In the genomic region with DNA sequence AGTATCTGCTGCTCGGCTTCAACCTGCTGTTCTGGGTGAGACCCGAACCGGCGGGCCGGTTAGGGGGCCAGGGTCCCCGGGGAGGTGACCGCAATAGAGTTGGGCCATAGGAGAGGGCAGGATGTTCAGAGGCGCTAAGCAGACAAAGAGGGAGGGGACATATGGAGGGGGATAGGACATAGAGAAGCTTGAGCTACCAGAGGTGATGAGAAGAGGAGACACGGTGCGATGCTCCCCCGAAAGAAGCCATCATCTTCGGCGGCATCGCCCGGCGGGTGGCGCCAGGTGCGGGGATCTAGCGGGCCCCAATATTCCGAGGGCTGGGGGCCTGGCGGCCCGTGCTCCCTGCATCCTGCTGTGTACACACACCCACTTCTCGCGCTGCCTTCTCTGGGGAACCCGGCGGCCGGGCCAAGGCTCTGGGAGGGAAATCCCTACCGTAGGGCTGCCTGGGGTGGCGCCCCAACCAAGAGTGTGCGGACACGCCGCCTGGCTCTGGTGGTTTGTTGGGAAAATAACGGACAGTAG, we compare ENCODE assay signal across 8 mouse cellular contexts. TPM values are rescaled to one million over a fixed set of nuclear protein-coding genes. Genes with fewer than 3 reads are reported as not detected.
A peak's percentile ranks its signal among the peaks of the same experiment; 100 is the strongest.
DNase-seq lines count a peak whose midpoint lies in the region; ATAC-seq lines count a peak whose summit lies in the region.

No protein-coding gene starts in this region.

- under 1% methylated on average over 33 of the region's 33 CpGs for WGBS in kidney, embryonic 15.5 days
- WGBS in embryonic facial prominence, embryonic 12.5 days, result under 1% methylated on average over 30 of the region's 33 CpGs
- WGBS in hindbrain, embryonic 11.5 days, result under 1% methylated on average over 33 of the region's 33 CpGs
- WGBS in liver, embryonic 16.5 days (ENCODE audit: insufficient replicate concordance), result under 1% methylated on average over 32 of the region's 33 CpGs
- under 1% methylated on average over 33 of the region's 33 CpGs for WGBS in neural tube, embryonic 14.5 days

- peak overlapping the region; percentile 58 for H3K9ac ChIP-seq in kidney, embryonic 15.5 days
- peak overlapping the region; percentile 56 for H3K9ac ChIP-seq in embryonic facial prominence, embryonic 12.5 days
- peak overlapping the region; percentile 52 for H3K9ac ChIP-seq in hindbrain, embryonic 11.5 days (ENCODE audit: low read depth, low read length)
- peak overlapping the region; percentile 36; the same call in 1 of the 2 replicates for H3K9ac ChIP-seq in liver, embryonic 16.5 days (ENCODE audit: low read depth, low read length)
- peak overlapping the region; percentile 79 for H3K9ac ChIP-seq in neural tube, embryonic 14.5 days (replicated peaks; ENCODE audit: low read depth, low read length)

- no peaks in the 10 kb centered on the region for H3K36me3 ChIP-seq in kidney, embryonic 15.5 days
- H3K36me3 ChIP-seq in embryonic facial prominence, embryonic 12.5 days, result no peaks in the 10 kb centered on the region
- no peaks in the 10 kb centered on the region for H3K36me3 ChIP-seq in hindbrain, embryonic 11.5 days (ENCODE audit: control insufficient read depth, insufficient read depth, low read length)
- no peaks in the 10 kb centered on the region for H3K36me3 ChIP-seq in liver, embryonic 16.5 days (ENCODE audit: control insufficient read depth, insufficient read depth)
- no peaks in the 10 kb centered on the region for H3K36me3 ChIP-seq in neural tube, embryonic 14.5 days (ENCODE audit: control insufficient read depth, insufficient read depth, low read length)

- peak; percentile 68 for ATAC-seq in kidney, embryonic 15.5 days (replicated peaks; ENCODE audit: low FRiP score)
- peak; percentile 76 for ATAC-seq in embryonic facial prominence, embryonic 12.5 days (ENCODE audit: insufficient number of reproducible peaks, insufficient read depth, low FRiP score, low TSS enrichment)
- ATAC-seq in hindbrain, embryonic 11.5 days (ENCODE audit: low FRiP score), result peak; percentile 88
- peak; percentile 42 for ATAC-seq in liver, embryonic 16.5 days (ENCODE audit: low read depth)
- ATAC-seq in neural tube, embryonic 14.5 days (ENCODE audit: low read depth), result peak; percentile 76

- peaks cover 19% of the 10 kb centered on the region for H3K27me3 ChIP-seq in kidney, embryonic 15.5 days
- peaks cover 5% of the 10 kb centered on the region; the same call in 1 of the 2 replicates for H3K27me3 ChIP-seq in embryonic facial prominence, embryonic 12.5 days
- H3K27me3 ChIP-seq in hindbrain, embryonic 11.5 days (ENCODE audit: control insufficient read depth, insufficient read depth, low read length), result peaks cover 4% of the 10 kb centered on the region; the same call in 1 of the 2 replicates
- H3K27me3 ChIP-seq in liver, embryonic 16.5 days (ENCODE audit: control insufficient read depth, insufficient read depth, low read depth, low read length), result peaks cover 21% of the 10 kb centered on the region
- no peaks in the 10 kb centered on the region for H3K27me3 ChIP-seq in neural tube, embryonic 14.5 days (ENCODE audit: control insufficient read depth, insufficient read depth, low read length)

- peaks cover 38% of the 10 kb centered on the region for H3K4me1 ChIP-seq in kidney, embryonic 15.5 days
- peaks cover 11% of the 10 kb centered on the region; the same call in 1 of the 2 replicates for H3K4me1 ChIP-seq in embryonic facial prominence, embryonic 12.5 days
- no peaks in the 10 kb centered on the region; the same call in 1 of the 2 replicates for H3K4me1 ChIP-seq in hindbrain, embryonic 11.5 days (replicated peaks; ENCODE audit: control insufficient read depth, insufficient read depth, low read length)
- H3K4me1 ChIP-seq in liver, embryonic 16.5 days (ENCODE audit: control insufficient read depth, low read depth, low read length), result no peaks in the 10 kb centered on the region; the same call in 1 of the 2 replicates
- peaks cover 7% of the 10 kb centered on the region; the same call in 1 of the 2 replicates for H3K4me1 ChIP-seq in neural tube, embryonic 14.5 days (ENCODE audit: control insufficient read depth, insufficient read depth, low read length)

- DNase-seq in kidney, postnatal 25 days, result no peak
- DNase-seq in Muller cell, postnatal 12 days (ENCODE audit: inconsistent ontology term), result peak; percentile 72
- peak; percentile 62 for DNase-seq in hindbrain, embryonic 11.5 days (ENCODE audit: low spot score)
- DNase-seq in yolk sac, embryonic 10.5 days (ENCODE audit: low spot score), result peak; percentile 65

- H3K27ac ChIP-seq in kidney, embryonic 15.5 days, result peak overlapping the region; percentile 34; the same call in 1 of the 2 replicates
- no peak overlapping the region for H3K27ac ChIP-seq in embryonic facial prominence, embryonic 12.5 days
- no peak overlapping the region for H3K27ac ChIP-seq in hindbrain, embryonic 11.5 days (ENCODE audit: low read depth, low read length)
- no peak overlapping the region for H3K27ac ChIP-seq in liver, embryonic 16.5 days (ENCODE audit: low read length)
- peak overlapping the region; percentile 58 for H3K27ac ChIP-seq in neural tube, embryonic 14.5 days (ENCODE audit: low read depth, low read length)

- no peaks in the 10 kb centered on the region for H3K9me3 ChIP-seq in kidney, embryonic 15.5 days (replicated peaks)
- no peaks in the 10 kb centered on the region for H3K9me3 ChIP-seq in embryonic facial prominence, embryonic 12.5 days
- no peaks in the 10 kb centered on the region for H3K9me3 ChIP-seq in hindbrain, embryonic 11.5 days (ENCODE audit: control insufficient read depth, low read length)
- H3K9me3 ChIP-seq in liver, embryonic 16.5 days (replicated peaks; ENCODE audit: control insufficient read depth, low read length), result no peaks in the 10 kb centered on the region
- no peaks in the 10 kb centered on the region for H3K9me3 ChIP-seq in neural tube, embryonic 14.5 days (ENCODE audit: control insufficient read depth, low read length)

- peak overlapping the region; percentile 74 for H3K4me3 ChIP-seq in kidney, embryonic 15.5 days (replicated peaks)
- H3K4me3 ChIP-seq in embryonic facial prominence, embryonic 12.5 days, result peak overlapping the region; percentile 58
- peak overlapping the region; percentile 68 for H3K4me3 ChIP-seq in hindbrain, embryonic 11.5 days (ENCODE audit: low read depth, low read length)
- peak overlapping the region; percentile 64 for H3K4me3 ChIP-seq in liver, embryonic 16.5 days (ENCODE audit: low read depth, low read length)
- peak overlapping the region; percentile 54 for H3K4me3 ChIP-seq in neural tube, embryonic 14.5 days (ENCODE audit: low read depth, low read length)

- peak overlapping the region; percentile 95 for H3K4me2 ChIP-seq in kidney, embryonic 15.5 days
- peak overlapping the region; percentile 82 for H3K4me2 ChIP-seq in embryonic facial prominence, embryonic 12.5 days (replicated peaks)
- peak overlapping the region; percentile 59 for H3K4me2 ChIP-seq in hindbrain, embryonic 11.5 days (replicated peaks; ENCODE audit: low read depth, low read length)
- peak overlapping the region; percentile 79 for H3K4me2 ChIP-seq in liver, embryonic 16.5 days (ENCODE audit: low read depth, low read length)
- peak overlapping the region; percentile 81 for H3K4me2 ChIP-seq in neural tube, embryonic 14.5 days (ENCODE audit: low read depth, low read length)

RNA-seq across cellular contexts. Expression of gene Tspan2, which starts 0.8 kb away (rescaled TPM):
- 7.4 and 9.1 TPM in 2 replicates for polyA plus RNA-seq in kidney, embryonic 15.5 days (2015; fragmentation: Nextera tagmentation; extraction: Ambion mirVana)
- polyA plus RNA-seq in embryonic facial prominence, embryonic 12.5 days (2016; fragmentation: Nextera tagmentation; extraction: Ambion mirVana), result 6.8 and 8.4 TPM in 2 replicates
- polyA plus RNA-seq in hindbrain, embryonic 11.5 days (2014; fragmentation: Nextera tagmentation; extraction: Ambion mirVana), result 9.5 and 9.7 TPM in 2 replicates
- 2.1 and 2.5 TPM in 2 replicates for polyA plus RNA-seq in liver, embryonic 16.5 days (2015; fragmentation: Nextera tagmentation; extraction: Ambion mirVana)
- polyA plus RNA-seq in neural tube, embryonic 14.5 days (2014; fragmentation: Nextera tagmentation; extraction: Ambion mirVana), result 15.6 and 16.8 TPM in 2 replicates

RNA-seq across cellular contexts. Expression of gene Tshb, which starts 47.4 kb away (rescaled TPM):
- polyA plus RNA-seq in kidney, embryonic 15.5 days (2015; fragmentation: Nextera tagmentation; extraction: Ambion mirVana), result 0.05 and 0.06 TPM in 2 replicates
- 0.05 and 0.08 TPM in 2 replicates for polyA plus RNA-seq in embryonic facial prominence, embryonic 12.5 days (2016; fragmentation: Nextera tagmentation; extraction: Ambion mirVana)
- polyA plus RNA-seq in hindbrain, embryonic 11.5 days (2014; fragmentation: Nextera tagmentation; extraction: Ambion mirVana), result 0.18 and 0.23 TPM in 2 replicates
- not detected in 2 replicates for polyA plus RNA-seq in liver, embryonic 16.5 days (2015; fragmentation: Nextera tagmentation; extraction: Ambion mirVana)
- 0.08 and 0.58 TPM in 2 replicates for polyA plus RNA-seq in neural tube, embryonic 14.5 days (2014; fragmentation: Nextera tagmentation; extraction: Ambion mirVana)

Comparison
In these comparisons a context has a peak if more than half of its experiments do, and no peak if none do; other contexts are left out.
1. H3K27ac ChIP-seq: peak in kidney, embryonic 15.5 days (single experiment) and neural tube, embryonic 14.5 days (single experiment); none in embryonic facial prominence, embryonic 12.5 days (single experiment), hindbrain, embryonic 11.5 days (single experiment) and liver, embryonic 16.5 days (single experiment).
2. DNase-seq: peak in Muller cell, postnatal 12 days (single experiment), hindbrain, embryonic 11.5 days (single experiment) and yolk sac, embryonic 10.5 days (single experiment); none in kidney, postnatal 25 days (0 of 2).
3. Peak in every context shown above with its lines, with median percentiles within 50 percentile points of each other: ATAC-seq, H3K4me2 ChIP-seq, H3K4me3 ChIP-seq and H3K9ac ChIP-seq.